Mouse (Mus musculus): Measurements from ENCODE around the gene Tedc2. TPM values are rescaled to one million over a fixed set of nuclear protein-coding genes. Genes with fewer than 3 reads are reported as not detected.
A peak's percentile ranks its signal among the peaks of the same experiment; 100 is the strongest.

The Tedc2 gene
- polyA plus RNA-seq, 1 experiment from 2014 or later: 12.2 TPM

DNA sequence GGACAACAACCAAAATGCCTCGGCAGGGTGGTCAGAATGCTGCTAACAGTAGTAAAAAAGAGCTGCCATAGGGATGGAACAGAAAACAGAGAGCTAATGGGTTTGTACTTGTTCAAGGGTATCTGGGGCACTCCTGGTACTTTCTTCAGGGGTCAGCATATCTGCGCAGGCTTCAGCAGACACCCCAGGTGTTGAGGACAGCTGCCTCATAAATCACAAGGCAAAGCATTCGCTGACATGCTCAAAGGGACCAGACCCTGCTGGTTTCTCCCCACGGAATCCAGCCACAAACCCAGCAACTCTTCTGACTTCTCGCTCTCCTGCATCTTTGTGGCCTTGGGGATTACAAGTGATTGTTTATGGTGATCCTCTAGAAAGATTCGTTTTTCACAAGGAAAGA, 2.0 kb upstream of the Tedc2 start:
- ATAC-seq (ENCODE audit: low FRiP score, low TSS enrichment): no peak
- no peak overlapping the region for H3K9ac ChIP-seq (replicated peaks; ENCODE audit: low read length)
- WGBS: 62% methylated on average over 6 of the region's 6 CpGs
- no peaks in the 10 kb centered on the region for H3K27me3 ChIP-seq (ENCODE audit: insufficient read depth, low read length)
- no peak overlapping the region for H3K4me2 ChIP-seq (replicated peaks; ENCODE audit: low read depth, low read length)
- no peak overlapping the region for H3K27ac ChIP-seq (ENCODE audit: low read length)
- peaks cover 43% of the 10 kb centered on the region for H3K36me3 ChIP-seq (ENCODE audit: insufficient read depth, low read length)
- H3K4me3 ChIP-seq (ENCODE audit: low read length): no peak overlapping the region
- H3K9me3 ChIP-seq (ENCODE audit: low read length): no peaks in the 10 kb centered on the region
- H3K4me1 ChIP-seq (ENCODE audit: insufficient read depth, low read length): peaks cover 8% of the 10 kb centered on the region

DNA sequence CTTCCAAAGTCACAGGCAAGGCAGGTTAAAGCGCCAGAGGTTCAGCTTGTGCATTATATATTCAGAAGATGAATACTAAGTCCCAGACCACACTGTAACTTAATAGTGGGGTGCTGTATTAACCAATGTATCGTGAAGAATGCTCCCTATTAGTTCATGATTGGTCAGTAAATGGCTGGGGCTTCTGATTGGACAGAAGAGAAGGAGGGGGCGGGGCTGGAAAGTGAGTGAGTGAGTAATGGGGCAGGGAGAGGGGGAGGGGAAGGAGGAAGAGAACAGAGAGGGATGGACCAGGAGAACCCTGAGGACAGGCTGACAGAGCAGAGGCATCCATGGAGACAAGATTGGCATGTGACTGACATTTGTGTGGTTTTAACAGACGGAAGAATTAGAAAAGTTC, 3.8 kb downstream of the Tedc2 start:
- H3K9me3 ChIP-seq (ENCODE audit: low read length): no peaks in the 10 kb centered on the region
- ATAC-seq (ENCODE audit: low FRiP score, low TSS enrichment): no peak
- WGBS: 75% methylated on average over 4 of the region's 4 CpGs
- no peaks in the 10 kb centered on the region for H3K27me3 ChIP-seq (ENCODE audit: insufficient read depth, low read length)
- H3K9ac ChIP-seq (replicated peaks; ENCODE audit: low read length): no peak overlapping the region
- H3K4me1 ChIP-seq (ENCODE audit: insufficient read depth, low read length): peaks cover 15% of the 10 kb centered on the region
- H3K27ac ChIP-seq (ENCODE audit: low read length): no peak overlapping the region
- peaks cover 19% of the 10 kb centered on the region for H3K36me3 ChIP-seq (ENCODE audit: insufficient read depth, low read length)
- H3K4me3 ChIP-seq (ENCODE audit: low read length): no peak overlapping the region
- H3K4me2 ChIP-seq (replicated peaks; ENCODE audit: low read depth, low read length): no peak overlapping the region

DNA sequence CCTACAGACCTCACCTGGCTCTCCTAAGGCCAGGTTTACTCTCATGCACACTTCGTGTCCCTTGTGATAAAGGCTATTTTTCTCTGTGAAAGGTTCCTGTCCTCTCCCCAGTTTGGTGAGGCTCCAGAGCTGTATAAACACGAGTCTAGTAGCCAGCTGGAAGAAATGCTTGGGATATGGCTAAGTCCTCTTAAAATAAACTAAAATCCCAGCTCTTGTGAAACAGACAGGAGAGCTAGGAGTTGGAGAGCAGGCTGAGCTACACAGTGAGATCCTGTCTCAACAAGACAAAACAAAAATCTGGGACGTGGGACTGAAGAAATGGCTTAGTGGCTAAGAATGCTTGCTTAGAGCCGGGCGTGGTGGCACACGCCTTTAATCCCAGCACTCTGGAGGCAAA, 7.5 kb downstream of the Tedc2 start:
- H3K4me1 ChIP-seq (ENCODE audit: insufficient read depth, low read length): peaks cover 36% of the 10 kb centered on the region
- no peak for ATAC-seq (ENCODE audit: low FRiP score, low TSS enrichment)
- no peak overlapping the region for H3K27ac ChIP-seq (ENCODE audit: low read length)
- H3K4me2 ChIP-seq (replicated peaks; ENCODE audit: low read depth, low read length): no peak overlapping the region
- 78% methylated on average over 6 of the region's 6 CpGs for WGBS
- H3K9ac ChIP-seq (replicated peaks; ENCODE audit: low read length): no peak overlapping the region
- H3K4me3 ChIP-seq (ENCODE audit: low read length): no peak overlapping the region
- H3K27me3 ChIP-seq (ENCODE audit: insufficient read depth, low read length): peaks cover under 1% of the 10 kb centered on the region; the same call in 1 of the 2 replicates
- peaks cover 19% of the 10 kb centered on the region for H3K36me3 ChIP-seq (ENCODE audit: insufficient read depth, low read length)
- H3K9me3 ChIP-seq (ENCODE audit: low read length): no peaks in the 10 kb centered on the region

GRCm38 (mm10) chr17:24212441-24213018, 8.1 kb downstream of the Tedc2 start:
- H3K4me1 ChIP-seq (ENCODE audit: insufficient read depth, low read length): peaks cover 43% of the 10 kb centered on the region
- peak overlapping the region; percentile 79 for H3K4me2 ChIP-seq (replicated peaks; ENCODE audit: low read depth, low read length)
- ATAC-seq (ENCODE audit: low FRiP score, low TSS enrichment): no peak
- no peak overlapping the region for H3K9ac ChIP-seq (replicated peaks; ENCODE audit: low read length)
- no peak overlapping the region for H3K27ac ChIP-seq (ENCODE audit: low read length)
- peaks cover 7% of the 10 kb centered on the region for H3K27me3 ChIP-seq (ENCODE audit: insufficient read depth, low read length)
- 30% methylated on average over 5 of the region's 5 CpGs for WGBS
- no peaks in the 10 kb centered on the region for H3K9me3 ChIP-seq (ENCODE audit: low read length)
- H3K4me3 ChIP-seq (ENCODE audit: low read length): peak overlapping the region; percentile 55
- peaks cover 12% of the 10 kb centered on the region for H3K36me3 ChIP-seq (ENCODE audit: insufficient read depth, low read length)

GRCm38 (mm10) chr17:24211631-24212440, 8.8 kb downstream of the Tedc2 start:
- Histone ChIP-seq H3K4me3 (ENCODE audit: low read length) (peak overlapping the region; percentile 55), H3K4me1 (ENCODE audit: insufficient read depth, low read length) (peaks cover 49% of the 10 kb centered on the region), H3K4me2 (replicated peaks; ENCODE audit: low read depth, low read length) (peak overlapping the region; percentile 79), H3K27ac (ENCODE audit: low read length) (no peak overlapping the region), H3K9ac (replicated peaks; ENCODE audit: low read length) (peak overlapping the region; percentile 66), H3K36me3 (ENCODE audit: insufficient read depth, low read length) (peaks cover 11% of the 10 kb centered on the region), H3K27me3 (ENCODE audit: insufficient read depth, low read length) (peaks cover 11% of the 10 kb centered on the region), H3K9me3 (ENCODE audit: low read length) (no peaks in the 10 kb centered on the region)
- 3% methylated on average over 37 of the region's 37 CpGs for WGBS
- peak; percentile 3; the same call in 1 of the 2 replicates for ATAC-seq (ENCODE audit: low FRiP score, low TSS enrichment)

DNA sequence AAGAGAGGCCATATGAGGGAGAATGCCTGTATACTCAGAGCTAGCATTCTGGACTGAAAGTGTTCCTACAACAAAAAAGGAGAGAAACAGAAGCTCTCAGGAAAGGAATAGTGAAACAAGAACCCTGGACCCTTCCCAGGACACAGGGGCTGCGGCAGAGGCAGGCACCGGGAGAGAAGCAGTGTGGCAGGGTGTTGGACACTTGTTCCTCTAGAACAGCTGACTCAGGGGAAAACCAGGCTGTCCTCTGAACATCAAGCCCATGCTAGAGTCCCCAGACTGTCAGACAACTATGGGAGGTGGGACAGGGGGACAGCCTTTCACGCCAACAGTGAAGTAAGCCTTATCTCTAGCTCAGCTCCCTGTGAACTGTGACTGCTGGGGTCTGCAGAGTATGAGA, 10.1 kb downstream of the Tedc2 start:
- H3K27me3 ChIP-seq (ENCODE audit: insufficient read depth, low read length): peaks cover 15% of the 10 kb centered on the region
- WGBS: 90% methylated on average over 3 of the region's 3 CpGs
- H3K4me1 ChIP-seq (ENCODE audit: insufficient read depth, low read length): peaks cover 61% of the 10 kb centered on the region
- H3K27ac ChIP-seq (ENCODE audit: low read length): no peak overlapping the region
- no peak overlapping the region for H3K4me2 ChIP-seq (replicated peaks; ENCODE audit: low read depth, low read length)
- no peak for ATAC-seq (ENCODE audit: low FRiP score, low TSS enrichment)
- no peaks in the 10 kb centered on the region for H3K9me3 ChIP-seq (ENCODE audit: low read length)
- no peak overlapping the region for H3K9ac ChIP-seq (replicated peaks; ENCODE audit: low read length)
- H3K4me3 ChIP-seq (ENCODE audit: low read length): no peak overlapping the region
- peaks cover 1% of the 10 kb centered on the region for H3K36me3 ChIP-seq (ENCODE audit: insufficient read depth, low read length)

- Histone ChIP-seq H3K4me3 (ENCODE audit: low read length) (no peak overlapping the region), H3K9me3 (ENCODE audit: low read length) (no peaks in the 10 kb centered on the region), H3K36me3 (ENCODE audit: insufficient read depth, low read length) (no peaks in the 10 kb centered on the region), H3K9ac (replicated peaks; ENCODE audit: low read length) (no peak overlapping the region), H3K4me1 (ENCODE audit: insufficient read depth, low read length) (peaks cover 61% of the 10 kb centered on the region), H3K27ac (ENCODE audit: low read length) (peak overlapping the region; percentile 73), H3K4me2 (replicated peaks; ENCODE audit: low read depth, low read length) (0 out of 2 replicates have a peak overlapping the region, but pooled peaks have one; percentile 94), H3K27me3 (ENCODE audit: insufficient read depth, low read length) (peaks cover 15% of the 10 kb centered on the region)
- no peak for ATAC-seq (ENCODE audit: low FRiP score, low TSS enrichment)
- 69% methylated on average over 3 of the region's 3 CpGs for WGBS
These were observed 10.8 kb downstream of the Tedc2 start for GRCm38 (mm10) chr17:24209916-24210240.

DNA sequence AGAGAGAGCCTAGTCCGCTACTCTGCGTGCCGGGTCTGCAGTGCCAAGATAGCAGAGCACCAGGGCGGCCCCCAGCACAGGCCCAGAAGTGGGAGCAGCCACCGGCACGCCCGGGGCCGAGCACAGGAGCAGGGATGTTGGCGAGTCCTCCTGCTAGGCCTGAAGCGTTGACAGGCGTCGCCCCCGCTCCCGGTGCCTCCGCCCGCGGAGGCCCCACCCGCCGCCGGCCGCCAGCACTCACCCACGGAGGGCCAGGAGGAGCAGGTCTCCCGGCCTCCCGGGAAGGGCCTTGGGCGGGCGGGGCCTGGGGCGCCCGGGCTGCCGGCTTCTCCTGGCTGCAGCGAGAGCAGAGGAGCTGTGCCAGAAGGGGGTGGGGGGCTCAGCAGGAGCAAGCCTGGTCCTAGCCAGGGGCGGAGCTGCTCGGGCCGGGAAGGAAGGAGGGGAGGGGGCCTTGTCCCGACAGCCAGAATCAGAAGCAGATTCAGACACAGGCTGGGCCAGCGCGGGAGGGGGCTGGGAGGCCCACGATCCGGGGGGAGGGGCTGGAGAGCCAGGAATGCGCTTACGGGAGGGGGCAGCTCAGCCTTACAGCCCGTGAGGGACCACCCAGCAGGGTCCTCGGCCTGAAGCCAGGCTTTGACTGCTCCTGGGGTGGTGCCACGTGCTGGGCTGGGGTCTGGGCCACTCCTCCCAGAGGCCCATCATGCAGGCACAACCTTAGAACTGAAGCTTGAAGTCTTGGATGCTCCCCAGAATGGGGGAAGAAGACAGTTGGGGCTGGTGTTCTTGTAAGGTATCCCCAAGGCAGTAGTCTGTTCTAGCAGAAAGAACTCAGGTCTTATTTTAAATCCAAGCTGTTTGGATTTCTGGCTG, 11.4 kb downstream of the Tedc2 start, which contains the start of gene Ntn3:
TSS of gene Ntn3 (minus strand) at position 489 of the 873 bp plus-strand sequence.
- under 1% methylated on average over 39 of the region's 43 CpGs for WGBS
- Histone ChIP-seq H3K4me3 (ENCODE audit: low read length) (peak within 1 kb of the TSS; percentile 73), H3K4me2 (replicated peaks; ENCODE audit: low read depth, low read length) (peak within 1 kb of the TSS; percentile 94), H3K27ac (ENCODE audit: low read length) (peak within 1 kb of the TSS; percentile 73), H3K4me1 (ENCODE audit: insufficient read depth, low read length) (peaks cover 67% of the 10 kb centered on the region), H3K9ac (replicated peaks; ENCODE audit: low read length) (peak within 1 kb of the TSS; percentile 83), H3K27me3 (ENCODE audit: insufficient read depth, low read length) (peaks cover 15% of the 10 kb centered on the region), H3K36me3 (ENCODE audit: insufficient read depth, low read length) (no peaks in the 10 kb centered on the region), H3K9me3 (ENCODE audit: low read length) (no peaks in the 10 kb centered on the region)
- peak; percentile 55 for ATAC-seq (ENCODE audit: low FRiP score, low TSS enrichment)

DNA sequence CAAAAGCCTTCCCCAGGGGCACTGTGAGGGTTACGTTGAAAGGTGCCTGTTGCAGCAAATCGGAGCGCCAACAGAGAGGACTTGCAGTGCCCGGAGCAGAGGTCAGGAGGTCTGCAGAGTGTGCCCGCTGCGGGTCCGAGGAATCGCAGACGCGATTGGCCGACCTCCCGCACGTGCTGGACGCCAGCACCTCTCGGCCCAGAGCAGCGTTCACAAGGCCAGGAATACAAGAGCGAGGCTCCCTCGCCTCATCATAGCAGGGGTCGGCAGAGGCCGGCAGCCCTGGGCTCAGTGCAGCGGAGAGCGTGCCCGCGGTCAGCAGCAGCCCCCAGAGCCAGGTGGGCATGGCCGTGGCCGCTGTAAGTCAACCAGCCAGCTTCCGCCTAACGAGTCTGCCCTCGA, 12.0 kb downstream of the Tedc2 start:
- peak overlapping the region; percentile 73 for H3K4me3 ChIP-seq (ENCODE audit: low read length)
- WGBS: 1% methylated on average over 29 of the region's 29 CpGs
- peak overlapping the region; percentile 73 for H3K27ac ChIP-seq (ENCODE audit: low read length)
- peak; percentile 2; the same call in 1 of the 2 replicates for ATAC-seq (ENCODE audit: low FRiP score, low TSS enrichment)
- H3K9me3 ChIP-seq (ENCODE audit: low read length): no peaks in the 10 kb centered on the region
- H3K27me3 ChIP-seq (ENCODE audit: insufficient read depth, low read length): peaks cover 15% of the 10 kb centered on the region
- H3K4me2 ChIP-seq (replicated peaks; ENCODE audit: low read depth, low read length): peak overlapping the region; percentile 94
- H3K9ac ChIP-seq (replicated peaks; ENCODE audit: low read length): peak overlapping the region; percentile 83
- H3K4me1 ChIP-seq (ENCODE audit: insufficient read depth, low read length): peaks cover 69% of the 10 kb centered on the region
- H3K36me3 ChIP-seq (ENCODE audit: insufficient read depth, low read length): no peaks in the 10 kb centered on the region

Data from kidney, embryonic 16.5 days (tissue).